Mouse (Mus musculus) limb, embryonic 11.5 days (tissue): Measurements from ENCODE around the gene Fes. TPM values are rescaled to one million over a fixed set of nuclear protein-coding genes. Genes with fewer than 3 reads are reported as not detected.

Experiments
- ATAC-seq: fragments of 200-750 bp; cut with Nextera tagmentation; 2 replicates; pipeline ENCODE4 v1.8.0; 2017; ENCODE audit warnings: low read depth; ENCODE audit not compliant: insufficient number of reproducible peaks, low FRiP score, low TSS enrichment
- DNase-seq: peaks from one replicate; pipeline ENCODE4 v3.0.0-alpha.2; 2015; ENCODE audit warnings: low spot score
- H3K27ac ChIP-seq: fragments of 300-500 bp; sonication (generic); replicated peaks from 2 replicates; pipeline ENCODE4 v1.5.1; 2014; ENCODE audit warnings: low read depth, mild to moderate bottlenecking, low read length
- H3K27me3 ChIP-seq: fragments of 300-500 bp; sonication (generic); 2 replicates; pipeline ENCODE4 v1.6.1; 2014; ENCODE audit warnings: mild to moderate bottlenecking, low read length, mixed read lengths; ENCODE audit not compliant: control insufficient read depth, insufficient read depth
- H3K36me3 ChIP-seq: fragments of 300-500 bp; sonication (generic); 2 replicates; pipeline ENCODE4 v1.6.1; 2014; ENCODE audit warnings: mild to moderate bottlenecking, low read length, moderate library complexity, mixed read lengths; ENCODE audit not compliant: control insufficient read depth, insufficient read depth
- H3K4me1 ChIP-seq: fragments of 300-500 bp; sonication (generic); 2 replicates; pipeline ENCODE4 v1.6.1; 2014; ENCODE audit warnings: low read length, mixed read lengths; ENCODE audit not compliant: control insufficient read depth, insufficient read depth
- H3K4me2 ChIP-seq: fragments of 300-500 bp; sonication (generic); 2 replicates; pipeline ENCODE4 v1.6.1; 2014; ENCODE audit warnings: low read depth, mild to moderate bottlenecking, moderate library complexity; ENCODE audit not compliant: severe bottlenecking
- H3K4me3 ChIP-seq: fragments of 300-500 bp; sonication (generic); 2 replicates; pipeline ENCODE4 v1.5.1; 2014; ENCODE audit warnings: low read depth, low read length
- H3K9ac ChIP-seq: fragments of 300-500 bp; sonication (generic); 2 replicates; pipeline ENCODE4 v1.6.1; 2014; ENCODE audit warnings: mild to moderate bottlenecking, low read length
- H3K9me3 ChIP-seq: fragments of 300-500 bp; sonication (generic); 2 replicates; pipeline ENCODE4 v1.6.1; 2016; ENCODE audit warnings: low read length; ENCODE audit not compliant: control insufficient read depth
- WGBS: fragments of 180-500 bp; shearing (Covaris S2); extraction: QIAGEN DNeasy Blood & Tissue Kit; methylation state at CpG from one replicate; pipeline ENCODE4 v1.1.7; 2014; 5-methylcytosine and 5-hydroxymethylcytosine counted together
- polyA plus RNA-seq: library from polyadenylated mRNA; unstranded; fragments of >200 nt; fragmentation: Nextera tagmentation; extraction: Ambion mirVana; gene quantifications from 2 replicates; pipeline ENCODE4 v1.2.1, GENCODE M21; 2014

The Fes gene
- polyA plus RNA-seq, 1 experiment from 2014 or later, result 7.6 TPM

- 91% methylated on average over 4 of the region's 4 CpGs for WGBS
- peaks cover 11% of the 10 kb centered on the region; the same call in 1 of the 2 replicates for H3K4me1 ChIP-seq
- no peaks in the 10 kb centered on the region for H3K27me3 ChIP-seq
- no peak overlapping the region for H3K9ac ChIP-seq
- H3K4me2 ChIP-seq, result no peak overlapping the region
- ATAC-seq, result no peak
- H3K27ac ChIP-seq, result no peak overlapping the region
- H3K4me3 ChIP-seq, result no peak overlapping the region
- no peak for DNase-seq
- peaks cover 52% of the 10 kb centered on the region for H3K36me3 ChIP-seq
- no peaks in the 10 kb centered on the region for H3K9me3 ChIP-seq
Measured at GRCm38 (mm10) chr7:80334848-80335247, 52.9 kb downstream of the Fes start.

GRCm38 (mm10) chr7:80331433-80331832 is 56.3 kb downstream of the Fes start:
- H3K36me3 ChIP-seq, result peaks cover 54% of the 10 kb centered on the region
- no peak overlapping the region for H3K27ac ChIP-seq
- no peak overlapping the region for H3K4me3 ChIP-seq
- no peak overlapping the region for H3K4me2 ChIP-seq
- no peak for ATAC-seq
- DNase-seq, result no peak
- H3K9me3 ChIP-seq, result no peaks in the 10 kb centered on the region
- H3K4me1 ChIP-seq, result no peaks in the 10 kb centered on the region
- H3K27me3 ChIP-seq, result no peaks in the 10 kb centered on the region
- no peak overlapping the region for H3K9ac ChIP-seq
- WGBS, result 97% methylated on average over 19 of the region's 19 CpGs

GRCm38 (mm10) chr7:80330278-80330677 is 57.5 kb downstream of the Fes start:
- WGBS, result 90% methylated on average over 8 of the region's 8 CpGs
- Histone ChIP-seq H3K36me3 (peaks cover 57% of the 10 kb centered on the region), H3K9ac (no peak overlapping the region), H3K4me1 (no peaks in the 10 kb centered on the region), H3K4me3 (no peak overlapping the region), H3K27me3 (no peaks in the 10 kb centered on the region), H3K27ac (no peak overlapping the region), H3K9me3 (no peaks in the 10 kb centered on the region), H3K4me2 (no peak overlapping the region)
- DNase-seq, result no peak
- ATAC-seq, result no peak

Other genes with a start within 250 kb of the Fes start
- 8.3 and 9.0 TPM in 2 replicates for gene Sema4b, start 201.1 kb downstream of the Fes start, polyA plus RNA-seq
- gene Cib1, start 155.1 kb downstream of the Fes start, polyA plus RNA-seq, result 55.5 and 60.8 TPM in 2 replicates
- 4.6 and 4.8 TPM in 2 replicates for gene Gdpgp1, start 155.1 kb downstream of the Fes start, polyA plus RNA-seq
- gene Ttll13, start 141.6 kb downstream of the Fes start, polyA plus RNA-seq, result 0.30 and 0.91 TPM in 2 replicates
- gene Ngrn, start 126.7 kb downstream of the Fes start, polyA plus RNA-seq, result 47.4 and 49.0 TPM in 2 replicates
- gene Vps33b, start 118.3 kb downstream of the Fes start, polyA plus RNA-seq, result 13.0 and 18.9 TPM in 2 replicates
- gene Prc1, start 93.5 kb downstream of the Fes start, polyA plus RNA-seq, result 150 and 152 TPM in 2 replicates
- 10.5 and 11.0 TPM in 2 replicates for gene Rccd1, start 63.5 kb downstream of the Fes start, polyA plus RNA-seq
- 34.7 and 38.0 TPM in 2 replicates for gene Unc45a, start 46.9 kb downstream of the Fes start, polyA plus RNA-seq
- 25.7 and 27.5 TPM in 2 replicates for gene Hddc3, start 44.8 kb downstream of the Fes start, polyA plus RNA-seq
- gene Man2a2, start 16.6 kb downstream of the Fes start, polyA plus RNA-seq, result 12.5 and 15.1 TPM in 2 replicates
- gene Furin, start 17.5 kb upstream of the Fes start, polyA plus RNA-seq, result 9.2 and 10.0 TPM in 2 replicates
- gene Blm, start 147.2 kb upstream of the Fes start, polyA plus RNA-seq, result 51.8 and 59.0 TPM in 2 replicates